Mouse (Mus musculus) liver, embryonic 16.5 days (tissue): Measurements from ENCODE around the gene Rmnd5a. TPM values are rescaled to one million over a fixed set of nuclear protein-coding genes. Genes with fewer than 3 reads are reported as not detected.
"Not testable (repeated sequence)": the region's sequence is repeated elsewhere in the genome, so short reads cannot be mapped to it uniquely, and the experiment has no call there.

Experiments used
- ATAC-seq: fragments of 200-750 bp; cut with Nextera tagmentation; 2 replicates; pipeline ENCODE4 v1.8.0; 2017; ENCODE audit warnings: low read depth, mild to moderate bottlenecking, moderate number of reproducible peaks, moderate library complexity
- H3K27ac ChIP-seq: fragments of 300-500 bp; sonication (generic); 2 replicates; pipeline ENCODE4 v1.5.1; 2014; ENCODE audit warnings: mild to moderate bottlenecking, low read length
- H3K27me3 ChIP-seq: fragments of 300-500 bp; sonication (generic); 2 replicates; pipeline ENCODE4 v1.6.1; 2014; ENCODE audit warnings: low read depth, low read length, mixed read lengths; ENCODE audit not compliant: control insufficient read depth, insufficient read depth
- H3K36me3 ChIP-seq: fragments of 300-500 bp; sonication (generic); 2 replicates; pipeline ENCODE4 v1.6.1; 2014; ENCODE audit warnings: mild to moderate bottlenecking; ENCODE audit not compliant: control insufficient read depth, insufficient read depth
- H3K4me1 ChIP-seq: fragments of 300-500 bp; sonication (generic); 2 replicates; pipeline ENCODE4 v1.6.1; 2014; ENCODE audit warnings: low read depth, low read length, mixed read lengths; ENCODE audit not compliant: control insufficient read depth
- H3K4me2 ChIP-seq: fragments of 300-500 bp; sonication (generic); 2 replicates; pipeline ENCODE4 v1.6.1; 2014; ENCODE audit warnings: low read depth, low read length, mixed read lengths
- H3K4me3 ChIP-seq: fragments of 300-500 bp; sonication (generic); 2 replicates; pipeline ENCODE4 v1.5.1; 2014; ENCODE audit warnings: low read depth, mild to moderate bottlenecking, low read length
- H3K9ac ChIP-seq: fragments of 300-500 bp; sonication (generic); 2 replicates; pipeline ENCODE4 v1.6.1; 2014; ENCODE audit warnings: low read depth, low read length
- H3K9me3 ChIP-seq: fragments of 300-500 bp; sonication (generic); replicated peaks from 2 replicates; pipeline ENCODE4 v1.6.1; 2016; ENCODE audit warnings: low read length; ENCODE audit not compliant: control insufficient read depth
- WGBS: fragments of 180-500 bp; shearing (Covaris S2); extraction: QIAGEN DNeasy Blood & Tissue Kit; methylation state at CpG from one replicate; pipeline ENCODE4 v1.1.7; 2014; ENCODE audit not compliant: insufficient replicate concordance; 5-methylcytosine and 5-hydroxymethylcytosine counted together
- polyA plus RNA-seq: library from polyadenylated mRNA; unstranded; fragments of >200 nt; fragmentation: Nextera tagmentation; extraction: Ambion mirVana; gene quantifications from 2 replicates; pipeline ENCODE4 v1.2.1, GENCODE M21; 2015

Gene Rmnd5a
- polyA plus RNA-seq, 1 experiment from 2014 or later, result 5.2 TPM

GRCm38 (mm10) chr6:71476783-71477182 lies 36.3 kb upstream of the Rmnd5a start:
- H3K27me3 ChIP-seq, result no peaks in the 10 kb centered on the region
- H3K36me3 ChIP-seq, result no peaks in the 10 kb centered on the region
- ATAC-seq, result no peak
- 35% methylated on average over 5 of the region's 5 CpGs for WGBS
- H3K9ac ChIP-seq, result no peak overlapping the region
- H3K4me2 ChIP-seq, result no peak overlapping the region
- H3K9me3 ChIP-seq, result no peaks in the 10 kb centered on the region
- H3K27ac ChIP-seq, result no peak overlapping the region
- no peak overlapping the region for H3K4me3 ChIP-seq
- no peaks in the 10 kb centered on the region for H3K4me1 ChIP-seq

- H3K9ac ChIP-seq, result no peak overlapping the region
- 54% methylated on average over 3 of the region's 3 CpGs for WGBS
- ATAC-seq, result peak; percentile 40; the same call in 1 of the 2 replicates
- H3K4me2 ChIP-seq, result no peak overlapping the region
- H3K4me1 ChIP-seq, result no peaks in the 10 kb centered on the region
- H3K4me3 ChIP-seq, result no peak overlapping the region
- no peaks in the 10 kb centered on the region for H3K9me3 ChIP-seq
- H3K27ac ChIP-seq, result no peak overlapping the region
- H3K36me3 ChIP-seq, result no peaks in the 10 kb centered on the region
- H3K27me3 ChIP-seq, result no peaks in the 10 kb centered on the region
Observed at GRCm38 (mm10) chr6:71475604-71476003, 35.2 kb upstream of the Rmnd5a start.

- H3K4me3 ChIP-seq, result no peak overlapping the region
Observed at GRCm38 (mm10) chr6:71472786-71473185, 32.3 kb upstream of the Rmnd5a start.

GRCm38 (mm10) chr6:71471830-71472520 lies 31.5 kb upstream of the Rmnd5a start:
- Histone ChIP-seq H3K36me3 (no peaks in the 10 kb centered on the region), H3K4me3 (no peak overlapping the region), H3K4me1 (no peaks in the 10 kb centered on the region), H3K27ac (no peak overlapping the region), H3K9me3 (no peaks in the 10 kb centered on the region), H3K9ac (no peak overlapping the region), H3K4me2 (no peak overlapping the region), H3K27me3 (no peaks in the 10 kb centered on the region)
- 69% methylated on average over 4 of the region's 4 CpGs for WGBS
- ATAC-seq, result no peak

More at GRCm38 (mm10) chr6:71472786-71473185, 32.3 kb upstream of the Rmnd5a start:
- no peaks in the 10 kb centered on the region for H3K9me3 ChIP-seq
- 15% methylated on average over 1 of the region's 1 CpGs for WGBS
- ATAC-seq, result no peak
- no peak overlapping the region for H3K27ac ChIP-seq
- no peaks in the 10 kb centered on the region for H3K36me3 ChIP-seq
- H3K9ac ChIP-seq, result no peak overlapping the region
- H3K4me2 ChIP-seq, result no peak overlapping the region
- H3K27me3 ChIP-seq, result no peaks in the 10 kb centered on the region
- H3K4me1 ChIP-seq, result no peaks in the 10 kb centered on the region

GRCm38 (mm10) chr6:71469291-71469690 lies 28.9 kb upstream of the Rmnd5a start:
- no peaks in the 10 kb centered on the region for H3K27me3 ChIP-seq
- H3K9ac ChIP-seq, result no peak overlapping the region
- H3K4me3 ChIP-seq, result no peak overlapping the region
- no peaks in the 10 kb centered on the region for H3K36me3 ChIP-seq
- no peak overlapping the region for H3K4me2 ChIP-seq
- 40% methylated on average over 3 of the region's 3 CpGs for WGBS
- no peaks in the 10 kb centered on the region for H3K9me3 ChIP-seq
- no peak for ATAC-seq
- H3K4me1 ChIP-seq, result no peaks in the 10 kb centered on the region
- no peak overlapping the region for H3K27ac ChIP-seq

- Histone ChIP-seq H3K36me3 (no peaks in the 10 kb centered on the region), H3K4me1 (no peaks in the 10 kb centered on the region), H3K27ac (no peak overlapping the region), H3K27me3 (no peaks in the 10 kb centered on the region), H3K9ac (no peak overlapping the region), H3K4me3 (no peak overlapping the region), H3K4me2 (no peak overlapping the region), H3K9me3 (no peaks in the 10 kb centered on the region)
- no peak for ATAC-seq
- 72% methylated on average over 4 of the region's 4 CpGs for WGBS
Observed at GRCm38 (mm10) chr6:71467766-71468165, 27.3 kb upstream of the Rmnd5a start.

- Histone ChIP-seq H3K36me3 (no peaks in the 10 kb centered on the region), H3K9me3 (no peaks in the 10 kb centered on the region), H3K4me3 (no peak overlapping the region), H3K27me3 (no peaks in the 10 kb centered on the region), H3K4me1 (no peaks in the 10 kb centered on the region), H3K4me2 (no peak overlapping the region), H3K9ac (no peak overlapping the region), H3K27ac (no peak overlapping the region)
- no peak for ATAC-seq
- 71% methylated on average over 3 of the region's 3 CpGs for WGBS
Observed at GRCm38 (mm10) chr6:71465146-71465545, 24.7 kb upstream of the Rmnd5a start.

- 35% methylated on average over 8 of the region's 8 CpGs for WGBS
- Histone ChIP-seq H3K9ac (no peak overlapping the region), H3K36me3 (no peaks in the 10 kb centered on the region), H3K9me3 (no peaks in the 10 kb centered on the region), H3K27ac (no peak overlapping the region), H3K4me2 (no peak overlapping the region), H3K4me1 (no peaks in the 10 kb centered on the region), H3K27me3 (no peaks in the 10 kb centered on the region), H3K4me3 (no peak overlapping the region)
- no peak for ATAC-seq
Observed at GRCm38 (mm10) chr6:71457956-71458608, 17.6 kb upstream of the Rmnd5a start.

- H3K27ac ChIP-seq, H3K4me3 ChIP-seq, H3K9me3 ChIP-seq, H3K36me3 ChIP-seq, ATAC-seq, H3K9ac ChIP-seq, H3K27me3 ChIP-seq, H3K4me2 ChIP-seq, H3K4me1 ChIP-seq: not testable (repeated sequence)
Observed at GRCm38 (mm10) chr6:71453983-71454739, 13.7 kb upstream of the Rmnd5a start.
